ENCODE assay signal across 10 mouse cellular contexts in genomic region chr10:118003739-118004361, GRCm38 (mm10).
DNase-seq lines count a peak whose midpoint lies in the region; ATAC-seq and TF ChIP-seq lines count a peak whose summit lies in the region.
"Had no signal": no experiment of that assay in that cellular context is flagged by ENCODE, and none has a peak within 500 bp of the region (broad histone marks: within the 10 kb centered on the region; RNA-seq: fewer than 3 reads in every experiment).

No protein-coding gene starts in this region.

- H3K4me2 ChIP-seq in embryonic facial prominence, embryonic 11.5 days (ENCODE audit: low read depth, low read length), result no peak overlapping the region
- H3K4me2 ChIP-seq in embryonic facial prominence, embryonic 15.5 days (replicated peaks), result no peak overlapping the region
- H3K4me2 ChIP-seq: liver, embryonic 15.5 days had no signal

- no peak for TF ChIP-seq CTCF in lung, adult 2 months (IDR thresholded peaks at IDR 0.05; ENCODE audit: insufficient read depth, low read length)

- H3K4me3 ChIP-seq in embryonic facial prominence, embryonic 11.5 days (ENCODE audit: low read depth, low read length), result no peak overlapping the region
- H3K4me3 ChIP-seq in embryonic facial prominence, embryonic 10.5 days, result no peak overlapping the region
- no peak overlapping the region for H3K4me3 ChIP-seq in lung, adult 2 months (replicated peaks; ENCODE audit: extremely low read depth, low read depth, low read length)
- no peak overlapping the region for H3K4me3 ChIP-seq in embryonic facial prominence, embryonic 15.5 days (replicated peaks)
- H3K4me3 ChIP-seq: liver, embryonic 15.5 days had no signal

- no peak for TF ChIP-seq POLR2A in lung, adult 2 months (IDR thresholded peaks at IDR 0.05; ENCODE audit: borderline replicate concordance, extremely low read depth, low read depth, low read length)

- H3K27me3 ChIP-seq in embryonic facial prominence, embryonic 11.5 days (ENCODE audit: control insufficient read depth, insufficient read depth, low read length), result no peaks in the 10 kb centered on the region
- no peaks in the 10 kb centered on the region for H3K27me3 ChIP-seq in embryonic facial prominence, embryonic 10.5 days (replicated peaks; ENCODE audit: low read depth, poor library complexity, severe bottlenecking)
- H3K27me3 ChIP-seq in embryonic facial prominence, embryonic 15.5 days, result no peaks in the 10 kb centered on the region
- H3K27me3 ChIP-seq: liver, embryonic 15.5 days had no signal

- ATAC-seq in embryonic facial prominence, embryonic 11.5 days (replicated peaks; ENCODE audit: insufficient number of reproducible peaks, low FRiP score, low TSS enrichment, low read depth), result no peak
- ATAC-seq in embryonic facial prominence, embryonic 15.5 days (ENCODE audit: insufficient number of reproducible peaks, low FRiP score, low TSS enrichment, low read depth), result 0 out of 2 replicates have a peak, but pooled peaks have one; percentile 20

- peak; percentile 35 for DNase-seq in embryonic facial prominence, embryonic 11.5 days (ENCODE audit: low spot score)
- no peak for DNase-seq in embryonic facial prominence, embryonic 10.5 days (ENCODE audit: low spot score)
- peak; percentile 1 for DNase-seq in lung, adult 2 months
- no peak for DNase-seq in lung, postnatal 25 days (ENCODE audit: low spot score)
- DNase-seq in heart, postnatal 4 days, result peak; percentile 53
- DNase-seq in adrenal gland, postnatal 14 days, result no peak
- DNase-seq in liver, result no peak
- DNase-seq: right cerebral cortex, postnatal 25 days had no signal

- no peaks in the 10 kb centered on the region for H3K9me3 ChIP-seq in embryonic facial prominence, embryonic 11.5 days (replicated peaks; ENCODE audit: control insufficient read depth, low read length)
- H3K9me3 ChIP-seq in embryonic facial prominence, embryonic 10.5 days, result no peaks in the 10 kb centered on the region; the same call in 1 of the 2 replicates
- H3K9me3 ChIP-seq in embryonic facial prominence, embryonic 15.5 days (replicated peaks), result no peaks in the 10 kb centered on the region
- H3K9me3 ChIP-seq: liver, embryonic 15.5 days had no signal

- no peaks in the 10 kb centered on the region for H3K36me3 ChIP-seq in embryonic facial prominence, embryonic 11.5 days (replicated peaks; ENCODE audit: control insufficient read depth, insufficient read depth, low read depth, low read length)
- H3K36me3 ChIP-seq in embryonic facial prominence, embryonic 10.5 days (replicated peaks), result no peaks in the 10 kb centered on the region
- H3K36me3 ChIP-seq in embryonic facial prominence, embryonic 15.5 days, result no peaks in the 10 kb centered on the region
- H3K36me3 ChIP-seq: liver, embryonic 15.5 days had no signal

- H3K9ac ChIP-seq in embryonic facial prominence, embryonic 11.5 days (replicated peaks; ENCODE audit: low read length), result no peak overlapping the region
- no peak overlapping the region for H3K9ac ChIP-seq in embryonic facial prominence, embryonic 15.5 days
- H3K9ac ChIP-seq: liver, embryonic 15.5 days had no signal

- WGBS in embryonic facial prominence, embryonic 11.5 days, result 39% methylated on average over 16 of the region's 16 CpGs
- WGBS in embryonic facial prominence, embryonic 10.5 days, result 54% methylated on average over 16 of the region's 16 CpGs
- WGBS in lung, adult 2 months, result 26% methylated on average over 16 of the region's 16 CpGs
- 26% methylated on average over 16 of the region's 16 CpGs for WGBS in embryonic facial prominence, embryonic 15.5 days

- no peak overlapping the region for H3K27ac ChIP-seq in embryonic facial prominence, embryonic 11.5 days (replicated peaks; ENCODE audit: low read depth, low read length)
- no peak overlapping the region for H3K27ac ChIP-seq in embryonic facial prominence, embryonic 10.5 days (replicated peaks)
- 0 out of 2 replicates have a peak overlapping the region, but pooled peaks have one; percentile 48 for H3K27ac ChIP-seq in embryonic facial prominence, embryonic 15.5 days (replicated peaks)
- H3K27ac ChIP-seq: liver, embryonic 15.5 days had no signal

- H3K4me1 ChIP-seq in embryonic facial prominence, embryonic 11.5 days (ENCODE audit: control insufficient read depth, insufficient read depth, low read length), result no peaks in the 10 kb centered on the region
- peaks cover 24% of the 10 kb centered on the region for H3K4me1 ChIP-seq in embryonic facial prominence, embryonic 10.5 days
- no peaks in the 10 kb centered on the region; the same call in 1 of the 2 replicates for H3K4me1 ChIP-seq in lung, adult 2 months (ENCODE audit: control insufficient read depth, insufficient read depth, low read length)
- H3K4me1 ChIP-seq in embryonic facial prominence, embryonic 15.5 days, result peaks cover 12% of the 10 kb centered on the region; the same call in 1 of the 2 replicates
- H3K4me1 ChIP-seq: liver, embryonic 15.5 days had no signal

Comparison
In these comparisons a context has a peak if more than half of its experiments do, and no peak if none do; other contexts are left out.
1. DNase-seq: peak in embryonic facial prominence, embryonic 11.5 days (single experiment), lung, adult 2 months (single experiment) and heart, postnatal 4 days (single experiment); none in embryonic facial prominence, embryonic 10.5 days (single experiment), lung, postnatal 25 days (single experiment), adrenal gland, postnatal 14 days (single experiment) and liver (single experiment).